Mouse (Mus musculus): ENCODE results near the gene Creb3l4. TPM values are rescaled to one million over a fixed set of nuclear protein-coding genes. Genes with fewer than 3 reads are reported as not detected.
A peak's percentile ranks its signal among the peaks of the same experiment; 100 is the strongest.
"Not testable (repeated sequence)": the region's sequence is repeated elsewhere in the genome, so short reads cannot be mapped to it uniquely, and the experiment has no call there.

Gene Creb3l4
- polyA plus RNA-seq, 1 experiment from 2014 or later: 5.5 TPM

DNA sequence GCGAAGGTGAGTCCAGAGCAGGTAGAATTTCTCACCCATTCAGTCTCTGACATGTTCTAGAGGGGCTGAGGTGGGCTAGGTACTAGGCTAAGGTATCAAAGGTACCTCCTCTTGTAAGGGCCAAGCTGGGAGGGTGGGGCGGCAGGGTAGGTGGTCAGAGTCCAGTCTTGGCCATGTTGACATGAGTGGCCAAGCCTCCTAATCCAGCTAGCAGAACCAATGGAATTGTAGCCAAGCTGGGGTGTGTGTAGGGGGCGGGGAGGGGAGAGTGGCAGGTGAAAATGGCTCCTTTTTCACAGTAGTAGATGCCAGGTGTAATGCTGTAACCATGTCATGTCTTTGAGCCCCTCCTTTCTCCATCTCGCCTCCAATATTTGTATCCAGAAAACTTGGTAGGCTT lies 15.2 kb upstream of the Creb3l4 start:
- no peak for ATAC-seq (ENCODE audit: low FRiP score)
- Histone ChIP-seq H3K27me3 (no peaks in the 10 kb centered on the region), H3K4me2 (no peak overlapping the region), H3K4me3 (replicated peaks) (no peak overlapping the region), H3K9ac (no peak overlapping the region), H3K4me1 (peaks cover 16% of the 10 kb centered on the region), H3K9me3 (no peaks in the 10 kb centered on the region), H3K27ac (no peak overlapping the region), H3K36me3 (replicated peaks) (peaks cover 68% of the 10 kb centered on the region)
- WGBS: 87% methylated on average over 4 of the region's 4 CpGs

DNA sequence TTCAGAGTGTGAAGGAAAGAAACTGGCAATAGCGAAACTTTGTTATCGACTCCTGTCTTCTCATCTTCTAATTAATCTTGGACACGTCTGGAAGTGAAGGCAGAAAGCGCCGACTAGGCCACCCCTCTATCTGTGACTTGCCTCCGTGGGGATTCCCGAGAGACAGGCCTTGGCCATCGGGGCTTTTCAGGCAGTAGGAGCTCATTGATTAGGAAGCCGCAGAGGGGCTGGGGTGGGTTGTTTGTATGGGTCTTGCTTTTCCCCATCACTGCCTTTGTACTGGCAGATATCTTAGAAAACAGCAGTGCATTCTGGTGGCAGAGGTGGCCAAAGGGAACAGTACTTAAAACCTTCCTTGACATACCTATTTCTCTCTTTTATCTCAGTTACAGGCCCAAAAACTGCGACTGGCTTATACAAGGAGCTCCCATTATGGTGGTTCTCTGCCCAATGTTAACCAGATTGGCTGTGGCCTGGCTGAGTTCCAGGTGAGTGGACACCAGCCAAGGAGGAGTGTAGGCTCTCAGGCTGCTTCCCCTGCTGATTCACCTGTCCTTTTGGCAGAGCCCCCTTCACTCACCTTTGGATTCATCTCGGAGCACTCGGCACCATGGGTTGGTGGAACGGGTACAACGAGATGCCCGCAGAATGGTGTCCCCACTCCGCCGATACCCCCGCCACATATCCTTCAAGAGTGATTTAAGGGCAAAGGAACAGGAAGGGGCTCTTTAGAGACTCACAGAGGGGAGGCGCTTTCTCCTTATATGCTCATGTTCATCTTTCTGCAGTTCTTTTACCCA lies 13.6 kb upstream of the Creb3l4 start:
- H3K36me3 ChIP-seq (replicated peaks): peaks cover 52% of the 10 kb centered on the region
- 93% methylated on average over 19 of the region's 19 CpGs for WGBS
- H3K4me2 ChIP-seq: no peak overlapping the region

DNA sequence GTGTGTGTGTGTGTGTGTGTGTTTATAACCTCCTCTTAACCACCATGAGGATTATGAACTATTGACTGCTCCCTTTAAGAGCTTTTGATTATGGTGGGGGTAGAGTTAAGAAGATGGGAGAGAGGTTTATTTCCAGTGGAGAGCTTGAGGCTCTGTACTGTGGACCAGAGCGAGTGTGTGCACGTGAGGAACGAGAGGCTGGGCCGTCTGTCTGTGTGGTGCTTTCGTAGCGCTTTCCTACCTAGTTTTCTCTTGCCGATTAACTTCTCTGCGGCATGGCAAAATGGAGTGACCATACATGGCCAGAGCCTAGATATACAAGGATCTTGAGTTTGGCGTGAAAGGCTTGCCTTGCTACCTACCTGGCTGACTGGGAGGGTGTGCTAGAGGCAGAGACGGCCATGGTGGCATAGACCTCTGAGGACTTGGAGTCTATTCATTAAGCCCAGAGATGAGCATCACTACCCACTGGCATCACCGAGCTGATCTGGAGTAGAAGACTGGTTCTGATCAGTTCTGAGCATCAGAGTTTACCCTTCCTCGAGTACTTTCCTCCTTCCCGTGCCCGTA lies 12.6 kb upstream of the Creb3l4 start:
- Histone ChIP-seq H3K27ac (no peak overlapping the region), H3K9ac (0 out of 2 replicates have a peak overlapping the region, but pooled peaks have one; percentile 95), H3K27me3 (no peaks in the 10 kb centered on the region), H3K4me1 (peaks cover 16% of the 10 kb centered on the region), H3K4me2 (peak overlapping the region; percentile 86), H3K9me3 (no peaks in the 10 kb centered on the region), H3K36me3 (replicated peaks) (peaks cover 51% of the 10 kb centered on the region), H3K4me3 (replicated peaks) (no peak overlapping the region)
- no peak for ATAC-seq (ENCODE audit: low FRiP score)
- 94% methylated on average over 14 of the region's 14 CpGs for WGBS

More for the DNA sequence above, 13.6 kb upstream of the Creb3l4 start:
- no peak for ATAC-seq (ENCODE audit: low FRiP score)
- H3K4me3 ChIP-seq (replicated peaks): no peak overlapping the region
- no peak overlapping the region for H3K27ac ChIP-seq
- no peaks in the 10 kb centered on the region for H3K9me3 ChIP-seq
- H3K27me3 ChIP-seq: no peaks in the 10 kb centered on the region
- peaks cover 16% of the 10 kb centered on the region for H3K4me1 ChIP-seq
- H3K9ac ChIP-seq: no peak overlapping the region

DNA sequence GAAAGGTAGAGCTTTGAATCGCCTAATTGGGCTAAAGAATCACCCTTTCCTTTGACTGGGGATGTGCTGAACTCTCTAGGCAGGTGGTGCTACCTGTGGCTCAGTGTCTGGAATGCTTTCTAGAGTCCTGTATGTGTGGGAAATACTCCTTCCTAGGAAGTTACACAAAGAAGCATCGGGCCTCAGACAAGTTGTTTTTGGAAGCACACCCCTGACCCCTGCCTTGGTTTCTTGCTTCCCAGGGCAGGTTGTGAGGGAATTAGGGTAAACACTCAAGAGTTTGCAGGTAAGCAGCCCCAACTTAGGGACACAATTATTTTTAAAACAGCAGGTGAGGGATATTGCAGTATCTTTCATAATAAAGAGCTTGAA lies 11.9 kb upstream of the Creb3l4 start:
- Histone ChIP-seq H3K27ac (no peak overlapping the region), H3K4me3 (replicated peaks) (peak overlapping the region; percentile 87), H3K9me3 (no peaks in the 10 kb centered on the region), H3K4me1 (peaks cover 16% of the 10 kb centered on the region), H3K36me3 (replicated peaks) (peaks cover 51% of the 10 kb centered on the region), H3K27me3 (no peaks in the 10 kb centered on the region), H3K9ac (peak overlapping the region; percentile 95), H3K4me2 (peak overlapping the region; percentile 86)
- WGBS: 28% methylated on average over 2 of the region's 2 CpGs
- ATAC-seq (ENCODE audit: low FRiP score): no peak

DNA sequence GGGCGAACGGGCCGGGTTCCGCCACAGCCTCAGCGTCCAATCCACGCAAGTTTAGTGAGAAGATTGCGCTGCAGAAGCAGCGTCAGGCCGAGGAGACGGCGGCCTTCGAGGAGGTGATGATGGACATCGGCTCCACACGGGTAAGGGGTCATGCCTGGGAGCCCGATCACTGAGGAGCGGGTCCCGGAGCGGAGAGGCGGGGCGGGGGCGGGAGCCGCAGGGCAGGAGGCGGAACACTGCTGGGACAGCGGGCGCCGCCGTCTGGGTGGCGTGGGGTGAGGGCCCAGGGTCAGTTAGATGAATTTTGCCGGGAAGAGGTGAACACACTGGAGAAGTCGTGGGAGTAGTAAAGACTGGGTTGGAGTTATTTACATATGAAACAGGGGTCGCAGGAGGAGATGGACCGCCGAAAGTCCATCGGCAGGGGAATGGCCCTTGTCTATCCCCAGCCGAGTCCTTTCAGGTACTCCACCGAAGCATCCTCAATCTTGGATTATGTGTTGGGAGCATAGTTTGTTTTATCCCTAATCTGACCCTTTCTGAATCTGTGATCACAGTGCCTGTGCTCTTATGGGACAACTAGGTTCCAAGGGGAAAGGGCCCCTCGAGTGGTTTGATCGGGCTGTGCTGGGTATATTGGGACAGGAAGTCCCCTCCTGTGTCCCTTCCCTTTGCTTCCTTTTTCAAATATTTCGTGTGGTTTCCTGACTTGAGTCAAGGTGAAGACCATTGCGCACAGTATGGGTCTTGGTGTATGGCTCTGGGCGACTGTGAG lies 11.3 kb upstream of the Creb3l4 start:
- Histone ChIP-seq H3K9ac (peak overlapping the region; percentile 95), H3K4me1 (peaks cover 17% of the 10 kb centered on the region), H3K27me3 (no peaks in the 10 kb centered on the region), H3K36me3 (replicated peaks) (peaks cover 47% of the 10 kb centered on the region), H3K4me2 (peak overlapping the region; percentile 86), H3K27ac (peak overlapping the region; percentile 87), H3K4me3 (replicated peaks) (peak overlapping the region; percentile 87), H3K9me3 (no peaks in the 10 kb centered on the region)
- ATAC-seq (ENCODE audit: low FRiP score): peak; percentile 69
- 1% methylated on average over 40 of the region's 41 CpGs for WGBS

DNA sequence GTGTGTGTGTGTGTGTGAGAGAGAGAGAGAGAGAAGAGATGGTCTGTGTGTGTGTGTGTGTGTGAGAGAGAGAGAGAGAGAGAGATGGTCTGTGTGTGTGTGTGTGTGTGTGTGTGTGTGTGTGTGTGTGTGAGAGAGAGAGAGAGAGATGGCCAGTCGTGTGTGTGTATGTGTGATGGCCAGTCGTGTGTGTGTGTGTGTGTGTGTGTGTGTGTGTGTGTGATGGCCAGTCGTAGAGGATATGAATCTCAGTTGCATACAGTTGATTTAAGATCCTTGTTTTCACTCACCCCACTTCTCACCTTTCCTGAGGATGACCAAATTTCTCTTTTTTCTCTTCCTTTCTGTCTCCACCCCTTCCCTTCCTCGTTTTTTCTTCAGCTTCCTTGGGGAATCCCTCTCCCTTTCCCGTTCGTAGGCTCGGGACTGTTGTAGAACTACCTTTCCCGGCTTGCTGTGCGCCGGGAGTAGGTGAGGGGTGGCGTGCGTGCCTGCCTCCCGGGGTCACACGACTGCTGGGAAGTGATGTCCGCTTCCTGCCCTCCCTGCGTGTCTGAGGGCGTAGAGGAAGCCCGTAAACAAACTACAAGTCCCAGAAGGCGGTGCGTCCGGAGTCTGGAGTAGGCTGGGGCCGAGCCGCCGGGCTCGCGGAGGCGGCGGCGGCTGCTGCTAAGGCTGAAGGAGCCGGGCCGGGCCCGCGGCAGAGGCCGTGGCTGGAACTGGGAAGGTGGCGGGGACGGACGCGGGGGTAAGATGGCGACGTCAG lies 10.5 kb upstream of the Creb3l4 start, which contains the start of gene Crtc2:
Crtc2 (plus strand) TSS at position 511 of the 766 bp plus-strand sequence.
- Histone ChIP-seq H3K9me3 (no peaks in the 10 kb centered on the region), H3K4me3 (replicated peaks) (peak within 1 kb of the TSS; percentile 87), H3K27ac (peak within 1 kb of the TSS; percentile 87), H3K36me3 (replicated peaks) (peaks cover 44% of the 10 kb centered on the region), H3K4me2 (peak within 1 kb of the TSS; percentile 86), H3K9ac (peak within 1 kb of the TSS; percentile 95), H3K27me3 (no peaks in the 10 kb centered on the region), H3K4me1 (peaks cover 24% of the 10 kb centered on the region)
- peak; percentile 98 for ATAC-seq (ENCODE audit: low FRiP score)
- WGBS: 2% methylated on average over 38 of the region's 40 CpGs

DNA sequence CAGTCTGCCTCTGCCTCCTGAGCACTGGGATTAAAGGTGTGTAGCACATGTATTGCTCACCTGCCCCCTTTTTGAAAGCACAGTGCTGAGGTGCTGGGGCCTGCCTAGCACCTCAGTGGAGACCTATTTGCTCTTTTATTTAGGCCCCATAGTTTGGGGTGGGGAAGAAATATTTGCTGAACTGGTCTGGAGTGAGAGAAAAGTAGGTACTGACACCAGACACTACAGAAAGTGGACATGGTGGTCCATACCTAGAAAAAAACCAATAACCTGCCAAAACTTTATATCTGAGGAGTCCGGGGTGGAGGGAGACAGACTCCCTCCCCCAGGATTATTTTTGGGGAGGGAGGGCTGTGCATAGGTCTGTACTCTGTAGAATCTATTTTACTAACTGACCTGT lies 9.9 kb upstream of the Creb3l4 start:
- H3K4me2 ChIP-seq: peak overlapping the region; percentile 86
- peaks cover 28% of the 10 kb centered on the region for H3K4me1 ChIP-seq
- H3K4me3 ChIP-seq (replicated peaks): peak overlapping the region; percentile 87; the same call in 1 of the 2 replicates
- peaks cover 38% of the 10 kb centered on the region for H3K36me3 ChIP-seq (replicated peaks)
- peak; percentile 18 for ATAC-seq (ENCODE audit: low FRiP score)
- not testable (repeated sequence) for H3K9me3 ChIP-seq, H3K9ac ChIP-seq, H3K27ac ChIP-seq, H3K27me3 ChIP-seq
- WGBS: 90% methylated on average over 1 of the region's 1 CpGs

DNA sequence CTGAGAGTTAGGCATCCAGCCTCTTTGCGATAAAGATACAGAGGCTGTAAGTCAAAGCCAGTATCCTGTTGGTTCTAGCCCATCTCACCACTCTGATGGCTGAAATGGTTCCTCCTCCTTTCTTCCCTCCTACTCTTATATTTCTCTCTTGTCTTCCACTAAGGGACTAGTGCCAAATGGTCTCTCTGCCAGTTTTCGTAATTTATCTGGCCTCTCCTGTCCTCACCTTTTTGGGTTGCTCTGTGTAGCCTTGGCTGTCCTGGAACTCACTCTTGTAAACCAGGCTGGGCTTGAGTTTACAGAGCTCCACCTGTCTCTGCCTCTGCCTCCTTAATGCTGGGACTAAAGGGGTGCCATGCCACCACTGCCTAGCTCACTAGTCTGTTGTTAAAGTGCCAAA lies 9.3 kb upstream of the Creb3l4 start:
- not testable (repeated sequence) for H3K4me2 ChIP-seq; H3K9ac ChIP-seq; H3K27ac ChIP-seq; H3K27me3 ChIP-seq; H3K9me3 ChIP-seq; H3K4me3 ChIP-seq (replicated peaks); ATAC-seq (ENCODE audit: low FRiP score)
- H3K4me1 ChIP-seq: peaks cover 29% of the 10 kb centered on the region
- H3K36me3 ChIP-seq (replicated peaks): peaks cover 32% of the 10 kb centered on the region
- 92% methylated on average over 2 of the region's 2 CpGs for WGBS

DNA sequence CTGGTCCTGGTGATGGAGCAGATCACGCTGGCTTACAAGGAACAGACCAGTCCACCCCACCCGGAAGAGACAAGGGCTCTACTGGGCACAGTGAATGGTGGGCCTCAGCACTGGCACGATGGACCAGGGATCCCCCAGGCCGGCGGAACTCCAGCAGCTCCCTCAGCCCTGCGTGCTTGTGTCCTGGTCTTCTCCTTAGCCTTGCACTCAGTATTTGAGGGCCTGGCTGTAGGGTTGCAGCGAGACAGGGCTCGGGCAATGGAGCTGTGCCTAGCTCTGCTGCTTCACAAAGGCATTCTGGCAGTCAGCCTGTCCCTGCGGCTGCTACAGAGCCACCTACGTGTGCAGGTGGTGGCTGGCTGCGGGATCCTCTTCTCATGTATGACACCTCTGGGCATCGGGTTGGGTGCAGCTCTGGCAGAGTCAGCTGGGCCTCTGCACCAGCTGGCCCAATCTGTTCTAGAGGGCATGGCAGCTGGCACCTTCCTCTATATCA lies 8.5 kb upstream of the Creb3l4 start:
- H3K4me3 ChIP-seq (replicated peaks); ATAC-seq (ENCODE audit: low FRiP score); H3K9ac ChIP-seq; H3K4me2 ChIP-seq; H3K9me3 ChIP-seq; H3K27me3 ChIP-seq; H3K27ac ChIP-seq: not testable (repeated sequence)
- peaks cover 32% of the 10 kb centered on the region for H3K4me1 ChIP-seq
- peaks cover 25% of the 10 kb centered on the region for H3K36me3 ChIP-seq (replicated peaks)
- WGBS: 90% methylated on average over 10 of the region's 12 CpGs

DNA sequence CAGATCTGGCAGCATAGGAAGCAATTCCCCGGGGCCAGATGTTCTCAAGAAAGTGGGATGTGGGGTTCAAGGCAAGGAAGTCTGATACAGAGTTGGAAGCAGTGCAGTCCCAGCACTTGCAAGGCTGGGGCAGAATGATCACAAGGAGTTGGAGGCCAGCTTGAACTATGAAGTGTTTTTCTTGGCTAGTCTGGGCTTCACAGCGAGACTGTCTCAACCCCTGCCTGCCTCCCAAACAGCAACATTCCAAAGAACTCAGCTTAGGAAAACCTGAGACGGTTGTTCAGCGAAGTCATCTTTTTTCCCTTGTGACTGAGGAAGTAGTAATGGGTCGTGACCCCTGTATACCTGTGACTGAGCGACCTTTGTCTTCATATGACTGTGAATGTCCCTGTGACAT lies 7.5 kb upstream of the Creb3l4 start:
- no peak for ATAC-seq (ENCODE audit: low FRiP score)
- WGBS: 85% methylated on average over 6 of the region's 6 CpGs

DNA sequence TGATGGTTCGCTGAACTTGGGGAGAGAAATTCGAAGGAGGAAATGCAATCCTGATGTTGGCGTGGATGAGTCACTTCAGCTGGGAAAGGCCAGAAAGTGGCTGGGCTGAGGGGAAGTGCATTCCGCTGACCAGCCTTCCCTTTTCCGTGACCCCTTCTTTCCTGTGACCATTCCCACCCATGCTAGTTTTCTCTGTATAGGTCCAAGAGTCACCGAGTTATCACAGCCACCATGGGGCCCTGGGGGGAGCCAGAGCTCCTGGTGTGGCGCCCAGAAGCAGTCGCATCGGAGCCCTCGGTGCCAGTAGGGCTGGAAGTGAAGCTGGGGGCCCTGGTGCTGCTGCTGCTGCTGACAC lies 5.4 kb upstream of the Creb3l4 start:
- Histone ChIP-seq H3K27me3 (no peaks in the 10 kb centered on the region), H3K4me1 (peaks cover 22% of the 10 kb centered on the region), H3K4me2 (peak overlapping the region; percentile 75), H3K9ac (peak overlapping the region; percentile 81), H3K36me3 (replicated peaks) (peaks cover 22% of the 10 kb centered on the region), H3K9me3 (no peaks in the 10 kb centered on the region), H3K27ac (peak overlapping the region; percentile 90), H3K4me3 (replicated peaks) (peak overlapping the region; percentile 66)
- no peak for ATAC-seq (ENCODE audit: low FRiP score)
- WGBS: 4% methylated on average over 10 of the region's 10 CpGs

More for the DNA sequence above, 7.5 kb upstream of the Creb3l4 start:
- Histone ChIP-seq H3K4me1 (peaks cover 30% of the 10 kb centered on the region), H3K9ac (no peak overlapping the region), H3K36me3 (replicated peaks) (peaks cover 22% of the 10 kb centered on the region), H3K27ac (no peak overlapping the region), H3K27me3 (no peaks in the 10 kb centered on the region), H3K9me3 (no peaks in the 10 kb centered on the region), H3K4me2 (no peak overlapping the region), H3K4me3 (replicated peaks) (no peak overlapping the region)

All from forebrain, embryonic 12.5 days (tissue).